Mouse (Mus musculus): Measurements from ENCODE around the gene Selenop.
"Not testable (repeated sequence)": the region's sequence is repeated elsewhere in the genome, so short reads cannot be mapped to it uniquely, and the experiment has no call there.

Selenop gene

GRCm38 (mm10) chr15:3268247-3268646, at the start of gene Selenop:
Gene Selenop, plus strand, starts transcription at chr15:3268547.
- DNase-seq (ENCODE audit: low read depth, low spot score): peak; percentile 15

DNA sequence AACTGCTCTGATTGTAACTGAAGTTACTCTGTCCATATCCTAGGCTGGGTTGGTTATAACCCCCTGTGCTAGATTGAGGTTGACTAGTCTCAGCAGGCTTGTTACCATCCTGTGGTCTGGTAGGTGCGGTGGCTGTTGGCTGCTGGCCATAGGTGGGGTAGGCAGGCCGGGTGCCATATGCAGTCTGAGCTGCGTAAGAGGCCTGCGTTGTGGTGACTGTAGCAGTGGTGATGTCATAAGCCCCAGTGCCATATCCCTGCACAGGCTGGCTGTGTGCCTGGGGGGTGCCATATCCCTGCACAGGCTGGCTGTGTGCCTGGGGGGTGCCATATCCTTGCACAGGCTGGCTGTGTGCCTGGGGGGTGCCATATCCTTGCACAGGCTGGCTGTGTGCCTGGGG, 49.7 kb upstream of the Selenop start:
- not testable (repeated sequence) for DNase-seq (ENCODE audit: low read depth, low spot score)

DNA sequence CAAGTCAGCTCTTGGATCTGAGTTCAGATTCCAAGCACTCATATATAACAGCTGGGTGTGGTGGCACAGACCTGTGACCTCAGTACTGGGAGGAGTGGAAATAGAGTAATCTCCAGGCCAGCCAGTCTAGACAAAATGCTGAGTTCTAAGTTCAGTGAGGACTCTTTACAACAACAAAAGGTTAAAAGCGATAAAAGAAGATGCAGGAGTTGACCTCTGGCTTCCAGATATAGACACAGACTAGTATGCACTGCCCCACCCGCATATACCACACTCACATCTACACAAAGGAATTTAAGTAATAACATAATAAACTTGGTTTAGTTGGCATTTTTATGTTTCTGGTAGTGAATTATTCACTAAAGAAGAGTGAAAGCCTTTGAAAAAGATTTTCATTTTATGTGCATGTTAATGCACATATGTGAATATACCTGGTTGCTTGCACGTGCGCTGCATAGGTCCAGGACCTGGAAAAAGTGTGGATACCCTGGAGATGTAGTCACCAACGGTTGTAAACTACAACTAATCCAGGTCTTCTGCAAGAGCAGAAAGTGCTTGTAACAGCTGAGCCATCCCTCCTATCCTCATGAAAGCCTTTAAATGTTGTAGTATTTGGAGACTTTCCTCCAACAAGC, 45.4 kb upstream of the Selenop start:
- DNase-seq (ENCODE audit: low read depth, low spot score): no peak

DNA sequence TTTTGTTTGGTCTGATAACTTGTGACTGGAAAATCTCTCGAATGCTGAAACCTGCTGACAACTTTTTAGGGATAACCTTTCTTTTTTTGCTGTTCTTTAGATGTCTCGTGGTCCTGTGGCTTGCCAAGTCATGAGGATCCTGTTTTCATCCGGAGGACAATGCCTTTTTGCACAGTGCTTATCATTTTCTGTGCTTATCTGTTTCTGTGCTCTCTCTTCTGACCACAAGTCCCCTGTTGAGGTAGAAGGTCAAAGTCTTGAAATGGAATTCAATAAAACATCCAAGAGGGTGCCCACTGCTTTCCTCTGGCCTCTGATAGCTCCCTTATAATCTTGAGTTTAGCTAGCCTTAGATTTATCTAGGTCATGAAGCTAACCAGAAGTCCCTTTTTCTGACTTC, 41.8 kb upstream of the Selenop start:
- DNase-seq (ENCODE audit: low read depth, low spot score): no peak

DNA sequence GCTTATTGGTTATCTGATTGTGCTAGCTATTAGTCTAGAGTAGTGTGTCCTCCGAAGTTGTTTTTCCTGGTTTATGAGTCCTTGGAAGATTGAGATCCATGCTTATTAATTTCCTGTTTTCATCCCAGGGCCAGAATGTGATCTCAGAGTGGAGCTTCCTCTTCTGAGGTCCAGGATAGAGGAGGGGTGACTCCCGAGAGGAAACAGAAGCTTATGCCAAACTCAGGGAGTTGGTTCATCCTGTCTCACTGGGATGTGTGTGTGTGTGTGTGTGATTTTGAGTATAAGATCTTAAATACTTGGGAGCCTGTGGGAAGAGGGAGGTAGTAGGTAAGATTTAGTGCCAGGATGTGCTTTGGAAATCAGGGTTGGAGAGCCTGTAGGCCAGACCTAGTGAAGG, 40.2 kb upstream of the Selenop start:
- DNase-seq (ENCODE audit: low read depth, low spot score): no peak

- DNase-seq (ENCODE audit: low read depth, low spot score): no peak
Observed at GRCm38 (mm10) chr15:3228990-3229389, 39.4 kb upstream of the Selenop start.

DNA sequence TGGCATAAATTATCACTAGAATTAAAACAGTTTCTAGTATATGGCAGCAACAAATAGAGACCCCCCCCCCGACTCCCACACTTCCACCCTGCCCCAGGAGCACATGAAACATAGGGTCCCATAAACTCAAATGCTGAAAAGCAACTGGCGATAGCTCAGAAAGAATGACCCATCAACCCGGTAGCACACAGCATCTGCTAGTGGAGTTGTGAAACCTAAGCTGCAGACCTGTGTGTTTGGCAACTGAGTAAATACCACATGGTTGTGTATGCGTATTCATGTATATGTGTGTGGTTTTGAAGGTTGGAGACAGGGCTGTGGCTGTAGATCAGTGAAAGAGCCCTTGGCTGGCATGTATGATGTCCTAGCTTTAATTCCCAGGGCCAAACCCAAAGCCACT, 37.3 kb upstream of the Selenop start:
- no peak for DNase-seq (ENCODE audit: low read depth, low spot score)

DNA sequence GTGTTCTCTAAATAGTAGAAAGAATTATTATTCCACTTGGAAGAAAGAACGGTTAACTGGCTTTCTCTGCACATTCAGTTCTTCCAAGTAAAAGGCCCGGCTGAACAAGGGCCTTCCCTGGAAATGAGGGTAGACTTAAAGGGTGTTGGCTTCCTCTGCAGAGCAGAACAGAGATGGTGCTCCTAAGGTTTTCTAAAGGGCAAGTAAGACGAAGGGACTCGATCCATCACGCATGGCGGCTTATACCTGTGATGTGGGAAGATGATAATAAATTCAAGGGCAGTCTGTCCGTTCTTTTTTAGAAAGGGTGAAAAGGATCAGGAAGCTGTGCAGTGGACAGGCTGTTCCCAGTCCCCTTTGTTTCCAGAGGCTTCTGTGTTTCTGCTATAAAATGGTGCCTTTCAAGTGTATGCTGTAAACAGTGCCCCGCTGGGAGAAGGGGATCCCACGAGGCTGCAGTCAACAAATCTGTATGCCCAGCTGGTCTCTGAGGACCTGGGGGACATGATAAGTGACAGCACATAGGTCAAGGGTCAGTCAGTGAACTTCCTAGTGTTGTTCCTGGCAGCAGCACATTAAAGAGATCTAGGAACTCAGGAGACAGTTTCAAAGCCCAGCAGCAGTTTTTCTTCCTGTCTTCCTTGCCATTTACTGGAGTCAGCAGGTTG, 36.0 kb upstream of the Selenop start:
- DNase-seq (ENCODE audit: low read depth, low spot score): no peak

DNA sequence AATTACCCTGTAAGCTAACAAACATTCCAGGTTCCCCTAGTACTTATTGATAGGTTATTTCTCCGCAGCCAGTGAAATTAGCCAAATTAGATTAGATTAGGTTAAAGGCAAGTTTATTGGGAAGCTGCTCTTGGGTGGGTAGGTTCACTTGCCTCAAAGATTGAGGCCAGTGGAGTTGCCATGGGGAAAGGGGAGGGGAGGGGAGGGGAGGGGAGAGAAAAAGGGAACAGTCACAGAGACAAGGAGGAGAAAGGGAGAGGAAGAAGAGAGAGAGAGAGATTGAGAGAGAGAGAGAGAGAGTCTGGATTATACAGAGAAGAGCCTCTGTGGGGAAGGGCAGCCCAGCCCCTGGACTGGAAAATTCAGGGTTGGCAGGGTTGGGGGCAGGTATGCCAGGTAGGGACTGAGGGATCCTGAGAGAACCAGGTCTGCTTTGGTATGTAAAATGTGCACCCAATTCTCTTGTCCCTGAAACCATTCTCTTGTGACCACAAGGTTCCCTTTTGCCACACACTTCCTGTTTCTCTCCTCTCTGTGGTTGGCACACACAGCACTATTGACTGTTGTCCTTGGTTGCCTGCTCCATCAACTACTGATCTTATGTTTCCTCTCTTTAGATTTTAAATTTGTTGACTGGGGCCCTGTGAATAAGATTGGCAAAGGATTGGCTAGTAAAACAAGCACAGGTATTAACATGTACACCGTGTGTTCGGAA, 34.4 kb upstream of the Selenop start:
- no peak for DNase-seq (ENCODE audit: low read depth, low spot score)

- DNase-seq (ENCODE audit: low read depth, low spot score): no peak
Observed at GRCm38 (mm10) chr15:3236338-3236737, 32.0 kb upstream of the Selenop start.

GRCm38 (mm10) chr15:3237963-3238362, 30.4 kb upstream of the Selenop start:
- DNase-seq (ENCODE audit: low read depth, low spot score): peak; percentile 49

GRCm38 (mm10) chr15:3245036-3245435, 23.3 kb upstream of the Selenop start:
- DNase-seq (ENCODE audit: low read depth, low spot score): not testable (repeated sequence)

DNA sequence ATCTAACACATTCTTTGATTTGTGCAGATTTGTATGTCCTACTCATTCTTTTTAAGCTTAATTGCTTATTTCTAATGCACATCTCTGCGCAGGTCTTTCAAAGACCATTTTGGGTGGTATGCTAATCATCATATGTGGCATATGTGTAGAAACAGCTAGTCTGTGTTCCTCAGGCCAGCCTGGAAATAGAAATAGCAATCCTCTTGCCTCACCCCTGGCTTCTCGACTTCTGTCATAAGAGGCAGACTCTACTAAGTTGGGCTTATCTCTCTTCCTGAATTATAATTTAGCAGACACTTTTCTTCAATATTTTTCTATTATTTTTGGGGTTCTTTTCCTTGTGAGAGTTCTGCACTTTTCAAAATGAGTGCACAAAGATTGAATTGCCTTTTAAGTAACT, 17.7 kb upstream of the Selenop start:
- no peak for DNase-seq (ENCODE audit: low read depth, low spot score)

DNA sequence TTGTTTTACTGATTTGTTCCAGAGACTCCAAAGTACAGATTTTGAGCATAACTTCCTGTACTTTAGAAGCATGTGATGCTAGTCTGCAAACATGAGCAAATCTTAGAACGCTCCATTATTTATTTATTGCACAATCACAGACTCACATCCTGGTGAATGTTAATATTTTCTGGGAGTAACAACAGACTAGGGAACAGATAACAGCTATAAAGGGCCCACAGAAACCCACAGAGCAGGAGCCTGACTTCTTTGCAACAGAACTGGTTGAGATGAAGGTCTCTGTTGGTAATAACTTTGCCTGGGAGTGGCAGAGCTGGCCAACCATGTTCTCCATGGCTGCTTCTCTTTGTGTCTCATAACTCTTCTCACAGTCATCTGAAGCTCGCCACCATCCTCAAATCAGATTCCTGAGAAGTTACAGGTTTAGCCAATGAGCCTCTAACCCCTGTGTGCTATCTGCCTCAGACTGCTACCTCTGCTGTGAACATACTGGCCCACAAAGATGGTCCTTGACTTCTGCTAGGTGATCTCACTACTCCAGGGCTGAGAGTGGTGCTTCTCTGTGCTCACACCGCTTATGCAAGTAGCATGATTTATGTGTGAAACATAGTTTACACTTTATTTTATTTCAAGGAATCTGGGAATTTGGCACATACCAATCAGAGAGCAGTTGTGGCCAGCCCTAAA, 17.2 kb upstream of the Selenop start:
- no peak for DNase-seq (ENCODE audit: low read depth, low spot score)

DNA sequence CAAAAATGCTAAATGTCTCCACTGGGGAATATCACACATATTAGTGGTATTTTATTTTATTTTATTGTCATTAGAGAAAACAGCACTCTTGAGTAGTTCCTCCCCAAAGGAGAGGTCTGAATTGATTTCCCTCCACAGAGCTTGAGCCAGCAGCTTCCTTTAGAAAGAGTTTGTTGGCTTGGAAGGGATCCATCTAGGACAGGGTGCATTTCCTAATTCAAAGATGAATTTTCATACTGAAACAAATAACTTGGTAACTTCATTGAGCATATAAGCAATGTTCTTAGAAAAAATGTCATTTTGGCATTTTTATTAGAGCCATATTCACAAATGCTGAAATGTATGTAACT, 16.7 kb upstream of the Selenop start:
- DNase-seq (ENCODE audit: low read depth, low spot score): no peak

- no peak for DNase-seq (ENCODE audit: low read depth, low spot score)
Observed at GRCm38 (mm10) chr15:3259025-3259424, 9.3 kb upstream of the Selenop start.

- DNase-seq (ENCODE audit: low read depth, low spot score): no peak
Observed at GRCm38 (mm10) chr15:3260309-3260708, 8.0 kb upstream of the Selenop start.

DNA sequence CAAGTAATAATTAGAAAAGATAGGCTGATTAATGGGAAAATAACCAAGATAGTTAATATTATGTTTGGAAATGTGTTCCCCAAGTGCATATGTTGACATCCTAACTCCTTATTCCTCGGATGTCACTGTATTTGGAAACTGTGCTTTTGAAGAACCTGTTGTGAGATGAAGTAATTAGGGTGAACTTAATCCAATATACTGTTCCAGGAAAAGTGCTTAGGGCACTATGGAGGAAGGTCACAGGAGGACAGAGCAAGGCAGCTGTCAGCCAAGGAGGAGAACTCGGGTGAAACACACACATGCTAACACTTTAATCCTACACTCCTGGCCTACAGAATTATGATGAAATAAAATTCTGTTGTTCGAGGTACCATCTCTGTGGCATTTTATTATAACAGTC, 5.5 kb upstream of the Selenop start:
- DNase-seq (ENCODE audit: low read depth, low spot score): no peak

DNA sequence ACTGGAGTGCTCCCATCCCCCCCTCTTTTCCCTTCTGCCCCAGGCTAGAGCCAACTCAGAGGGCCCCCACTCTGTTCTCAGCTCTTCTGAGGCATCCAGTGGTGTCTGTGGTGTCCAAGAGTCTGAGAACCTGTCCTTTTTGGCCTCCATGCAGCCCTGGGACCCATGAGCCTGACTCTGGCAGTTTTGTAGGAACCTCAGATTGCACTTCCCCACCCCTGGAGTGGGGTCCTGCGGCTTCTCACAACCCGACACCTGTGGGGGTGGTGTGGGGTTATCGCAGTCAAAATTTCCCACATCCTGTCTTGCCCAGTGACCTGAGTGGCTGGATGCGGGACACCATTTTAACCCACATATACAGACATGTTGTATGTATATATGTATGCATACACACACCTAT, 4.1 kb upstream of the Selenop start:
- no peak for DNase-seq (ENCODE audit: low read depth, low spot score)

- DNase-seq (ENCODE audit: low read depth, low spot score): no peak
Observed at GRCm38 (mm10) chr15:3264828-3265227, 3.5 kb upstream of the Selenop start.

- no peak for DNase-seq (ENCODE audit: low read depth, low spot score)
Observed at GRCm38 (mm10) chr15:3269496-3269895, 1.1 kb downstream of the Selenop start.

- no peak for DNase-seq (ENCODE audit: low read depth, low spot score)
Observed at GRCm38 (mm10) chr15:3269996-3270645, 1.8 kb downstream of the Selenop start.

Measured in telencephalon, adult 2 months (tissue).